Mouse (Mus musculus): Measurements from ENCODE around the gene Cntnap5a. TPM values are rescaled to one million over a fixed set of nuclear protein-coding genes. Genes with fewer than 3 reads are reported as not detected.

Cntnap5a gene
- polyA plus RNA-seq, 1 experiment = 0.16 TPM

GRCm38 (mm10) chr1:116366806-116367205 is 682.2 kb downstream of the Cntnap5a start:
- Histone ChIP-seq H3K27ac (replicated peaks; ENCODE audit: low read depth, low read length) (no peak overlapping the region), H3K4me3 (ENCODE audit: insufficient read depth, low read depth, low read length) (no peak overlapping the region), H3K4me1 (ENCODE audit: control insufficient read depth, insufficient read depth, insufficient read length, low read length) (no peaks in the 10 kb centered on the region)

- Histone ChIP-seq H3K4me3 (ENCODE audit: insufficient read depth, low read depth, low read length) (no peak overlapping the region), H3K27ac (replicated peaks; ENCODE audit: low read depth, low read length) (no peak overlapping the region), H3K4me1 (ENCODE audit: control insufficient read depth, insufficient read depth, insufficient read length, low read length) (no peaks in the 10 kb centered on the region)
These were observed 683.0 kb downstream of the Cntnap5a start for GRCm38 (mm10) chr1:116367572-116367971.

GRCm38 (mm10) chr1:116370817-116371216 is 686.3 kb downstream of the Cntnap5a start:
- Histone ChIP-seq H3K27ac (replicated peaks; ENCODE audit: low read depth, low read length) (no peak overlapping the region), H3K4me3 (ENCODE audit: insufficient read depth, low read depth, low read length) (no peak overlapping the region), H3K4me1 (ENCODE audit: control insufficient read depth, insufficient read depth, insufficient read length, low read length) (no peaks in the 10 kb centered on the region)

DNA sequence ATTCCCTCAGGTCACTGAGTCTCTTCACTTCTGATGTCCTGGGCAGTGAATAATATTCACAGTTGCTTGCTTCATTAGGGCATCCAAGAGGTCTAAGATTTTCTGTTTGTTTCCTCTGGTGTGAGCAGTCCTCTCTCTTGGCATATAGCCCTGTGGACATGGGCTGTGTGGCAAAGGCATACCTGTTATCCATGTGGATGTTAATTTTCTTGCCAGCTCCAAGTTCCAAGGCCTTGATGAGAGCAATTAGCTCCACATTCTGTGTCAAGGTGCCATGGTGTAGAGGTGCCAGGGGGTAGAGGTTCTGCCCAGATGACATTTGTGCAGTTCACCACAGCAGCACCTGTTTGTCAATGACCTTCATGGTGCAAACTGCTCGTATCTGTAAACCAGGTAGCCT is 689.0 kb downstream of the Cntnap5a start:
- Histone ChIP-seq H3K4me3 (ENCODE audit: insufficient read depth, low read depth, low read length) (no peak overlapping the region), H3K27ac (replicated peaks; ENCODE audit: low read depth, low read length) (no peak overlapping the region)

GRCm38 (mm10) chr1:116392390-116392789 is 707.8 kb downstream of the Cntnap5a start:
- Histone ChIP-seq H3K4me3 (ENCODE audit: insufficient read depth, low read depth, low read length) (no peak overlapping the region), H3K27ac (replicated peaks; ENCODE audit: low read depth, low read length) (no peak overlapping the region), H3K4me1 (ENCODE audit: control insufficient read depth, insufficient read depth, insufficient read length, low read length) (no peaks in the 10 kb centered on the region)

More for the DNA sequence above, 689.0 kb downstream of the Cntnap5a start:
- no peaks in the 10 kb centered on the region for H3K4me1 ChIP-seq (ENCODE audit: control insufficient read depth, insufficient read depth, insufficient read length, low read length)

- H3K27ac ChIP-seq (replicated peaks; ENCODE audit: low read depth, low read length) = no peak overlapping the region
- H3K4me3 ChIP-seq (ENCODE audit: insufficient read depth, low read depth, low read length) = no peak overlapping the region
- H3K4me1 ChIP-seq (ENCODE audit: control insufficient read depth, insufficient read depth, insufficient read length, low read length) = no peaks in the 10 kb centered on the region
These were observed 717.6 kb downstream of the Cntnap5a start for GRCm38 (mm10) chr1:116401996-116402656.

DNA sequence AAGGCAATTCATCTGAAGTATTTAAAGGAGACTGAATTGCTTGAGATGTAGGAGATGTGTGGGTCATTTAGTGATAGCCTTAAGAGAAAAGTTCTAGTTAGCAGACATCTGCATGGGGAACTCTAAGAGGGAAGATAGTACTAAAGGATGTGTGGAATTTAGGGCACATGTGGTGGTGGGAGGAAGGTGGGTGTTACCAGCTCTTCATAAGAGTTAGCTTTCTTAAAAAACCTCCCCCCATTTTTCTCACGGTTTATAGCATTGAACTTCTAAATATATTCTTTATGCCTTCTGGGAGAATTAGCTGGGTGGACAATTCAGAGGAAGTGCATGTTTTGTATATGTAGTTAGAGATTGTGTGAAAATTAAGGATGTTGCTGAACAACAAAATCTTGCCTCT is 725.3 kb downstream of the Cntnap5a start:
- Histone ChIP-seq H3K4me3 (ENCODE audit: insufficient read depth, low read depth, low read length) (no peak overlapping the region), H3K27ac (replicated peaks; ENCODE audit: low read depth, low read length) (no peak overlapping the region), H3K4me1 (ENCODE audit: control insufficient read depth, insufficient read depth, insufficient read length, low read length) (no peaks in the 10 kb centered on the region)

DNA sequence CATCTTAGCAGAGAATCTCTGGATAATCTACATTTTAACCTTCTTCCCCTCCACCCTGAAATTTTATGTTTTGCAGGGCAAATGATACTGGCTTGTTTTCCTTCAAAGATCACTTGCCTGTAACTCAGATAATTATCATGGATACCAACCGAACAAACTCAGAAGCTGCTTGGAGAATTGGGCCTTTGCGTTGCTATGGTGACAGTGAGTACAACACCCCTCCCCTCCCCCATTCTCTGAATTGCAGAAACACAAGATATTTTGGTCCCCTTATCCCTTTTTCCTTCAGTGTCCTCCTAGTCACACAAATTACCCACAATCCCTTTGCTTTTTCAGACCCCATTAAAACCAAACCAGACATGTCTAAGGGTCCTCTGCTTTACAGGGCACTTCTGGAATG is 743.8 kb downstream of the Cntnap5a start:
- H3K4me3 ChIP-seq (ENCODE audit: insufficient read depth, low read depth, low read length) = no peak overlapping the region
- H3K27ac ChIP-seq (replicated peaks; ENCODE audit: low read depth, low read length) = no peak overlapping the region
- H3K4me1 ChIP-seq (ENCODE audit: control insufficient read depth, insufficient read depth, insufficient read length, low read length) = no peaks in the 10 kb centered on the region

DNA sequence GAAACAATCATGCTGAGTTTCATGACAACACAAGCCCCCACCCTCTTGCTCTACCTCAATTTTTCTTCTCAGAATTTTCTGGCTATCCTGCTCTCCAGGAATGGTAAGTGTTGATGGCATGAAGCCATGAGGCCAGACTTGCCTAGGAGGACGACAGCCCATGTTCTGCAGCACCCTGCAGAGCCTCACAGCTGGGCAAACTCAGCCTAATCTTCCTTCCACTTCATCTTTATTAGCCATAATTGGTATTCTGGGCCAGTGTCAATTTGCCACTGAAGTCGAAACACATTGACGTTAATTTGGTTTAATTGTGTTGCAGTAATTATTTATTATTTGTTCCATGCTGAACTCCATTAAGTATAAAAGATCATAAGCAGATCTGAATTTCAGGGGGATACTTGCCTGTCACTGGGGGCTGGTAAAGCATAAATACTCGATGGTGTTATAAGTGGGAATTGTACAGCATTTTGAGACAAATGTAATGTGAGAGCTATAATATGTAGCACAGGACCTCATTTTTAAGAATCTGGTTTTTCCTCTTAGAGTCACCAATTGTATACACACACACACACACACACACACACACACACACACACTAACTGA is 770.7 kb downstream of the Cntnap5a start:
- H3K4me3 ChIP-seq (ENCODE audit: insufficient read depth, low read depth, low read length) = no peak overlapping the region
- no peak overlapping the region for H3K27ac ChIP-seq (replicated peaks; ENCODE audit: low read depth, low read length)
- no peaks in the 10 kb centered on the region for H3K4me1 ChIP-seq (ENCODE audit: control insufficient read depth, insufficient read depth, insufficient read length, low read length)

- Histone ChIP-seq H3K27ac (replicated peaks; ENCODE audit: low read depth, low read length) (no peak overlapping the region), H3K4me3 (ENCODE audit: insufficient read depth, low read depth, low read length) (no peak overlapping the region), H3K4me1 (ENCODE audit: control insufficient read depth, insufficient read depth, insufficient read length, low read length) (no peaks in the 10 kb centered on the region)
These were observed 793.1 kb downstream of the Cntnap5a start for GRCm38 (mm10) chr1:116477703-116478102.

DNA sequence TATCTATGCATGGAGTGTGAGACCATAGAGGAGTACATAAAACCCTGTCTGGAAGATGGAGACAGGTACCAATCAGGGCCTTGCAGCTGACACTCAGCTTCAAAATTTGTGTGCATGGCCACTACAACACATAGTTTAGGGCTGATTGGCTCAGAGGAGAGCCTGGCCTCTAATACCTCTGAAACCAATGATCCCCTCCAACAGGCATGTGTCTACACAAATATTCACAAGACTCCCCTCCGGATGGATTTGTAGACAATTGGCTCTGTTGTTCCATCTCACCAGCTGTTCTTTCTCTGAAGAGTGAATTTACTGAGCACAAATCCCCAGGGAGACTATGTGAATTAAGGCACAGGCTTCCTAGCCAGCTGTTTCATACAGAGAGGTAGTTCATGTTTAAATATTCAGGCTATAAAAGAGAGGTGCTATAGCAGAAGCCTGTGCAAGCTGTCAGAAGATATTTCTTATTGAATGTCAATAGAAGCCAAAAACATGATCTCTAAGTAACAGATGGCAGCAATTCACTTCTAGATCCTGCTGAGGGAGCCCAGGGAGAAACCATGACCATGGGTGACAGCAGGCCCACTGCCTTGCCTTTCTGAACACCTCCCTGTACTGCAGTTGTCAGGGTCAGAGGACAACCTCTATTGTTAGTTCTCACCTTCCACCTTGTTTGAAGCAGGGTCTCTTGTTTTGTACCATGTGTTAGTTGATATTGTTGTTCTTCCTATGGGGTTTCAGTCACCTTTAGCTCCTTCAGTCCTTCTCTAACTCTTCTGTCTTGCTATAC is 804.4 kb downstream of the Cntnap5a start:
- no peak overlapping the region for H3K27ac ChIP-seq (replicated peaks; ENCODE audit: low read depth, low read length)
- H3K4me3 ChIP-seq (ENCODE audit: insufficient read depth, low read depth, low read length) = no peak overlapping the region
- no peaks in the 10 kb centered on the region for H3K4me1 ChIP-seq (ENCODE audit: control insufficient read depth, insufficient read depth, insufficient read length, low read length)

DNA sequence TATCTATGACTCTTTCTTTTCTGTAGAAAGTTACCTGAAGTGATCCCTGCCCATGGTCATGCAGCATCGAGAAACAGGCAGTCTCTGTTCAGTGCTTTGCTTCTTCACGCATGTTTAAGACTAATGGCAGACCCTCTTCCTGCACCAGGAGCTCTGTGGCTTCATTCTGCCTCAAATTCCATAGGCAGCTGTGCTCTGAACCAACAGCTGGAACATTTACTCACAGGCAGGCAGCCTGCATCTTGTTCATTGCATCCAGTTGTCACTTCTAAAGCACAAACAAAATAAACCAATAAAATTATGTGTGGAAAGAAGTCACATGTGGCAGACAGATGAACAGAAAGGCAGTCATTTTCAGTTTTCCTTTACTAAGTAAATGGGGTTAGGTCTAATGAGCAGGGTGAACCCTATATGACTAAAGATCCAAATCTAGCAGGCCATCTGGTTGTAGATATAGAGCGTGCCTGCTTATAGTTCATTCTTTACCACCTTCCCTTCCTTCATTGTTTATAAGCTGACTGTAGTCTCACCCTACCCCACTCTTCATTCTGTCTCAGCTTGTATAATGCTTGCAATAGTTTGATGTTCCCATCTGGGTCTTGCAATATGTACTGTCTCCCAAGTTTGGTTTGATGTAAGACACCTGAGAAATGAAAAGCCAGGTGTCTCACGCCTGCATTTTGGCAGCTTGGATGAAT is 893.6 kb downstream of the Cntnap5a start:
- Histone ChIP-seq H3K4me1 (ENCODE audit: control insufficient read depth, insufficient read depth, insufficient read length, low read length) (no peaks in the 10 kb centered on the region), H3K4me3 (ENCODE audit: insufficient read depth, low read depth, low read length) (no peak overlapping the region), H3K27ac (replicated peaks; ENCODE audit: low read depth, low read length) (no peak overlapping the region)

- Histone ChIP-seq H3K4me1 (ENCODE audit: control insufficient read depth, insufficient read depth, insufficient read length, low read length) (no peaks in the 10 kb centered on the region), H3K4me3 (ENCODE audit: insufficient read depth, low read depth, low read length) (no peak overlapping the region)
These were observed 931.7 kb downstream of the Cntnap5a start for GRCm38 (mm10) chr1:116616272-116616671.

More at GRCm38 (mm10) chr1:116616272-116616671, 931.7 kb downstream of the Cntnap5a start:
- H3K27ac ChIP-seq (replicated peaks; ENCODE audit: low read depth, low read length) = no peak overlapping the region
